Mouse (Mus musculus) thymus, adult 2 months (tissue): ENCODE results near the gene Lamtor4.

ENCODE experiments used
- CTCF ChIP-seq: fragments of 200-500 bp; IDR thresholded peaks from 2 replicates; pipeline ENCODE4 v1.5.1; 2012; ENCODE audit warnings: mild to moderate bottlenecking, control low read depth, low read length, moderate library complexity, borderline replicate concordance; ENCODE audit not compliant: control insufficient read depth, poor library complexity, insufficient read depth; ENCODE audit errors: extremely low read depth
- POLR2A ChIP-seq: fragments of 200-500 bp; IDR thresholded peaks from 2 replicates; pipeline ENCODE4 v1.6.1; 2012; ENCODE audit warnings: mild to moderate bottlenecking, low read length, control low read depth, moderate library complexity; ENCODE audit not compliant: control insufficient read depth, poor library complexity, insufficient read depth; ENCODE audit errors: extremely low read depth

DNA sequence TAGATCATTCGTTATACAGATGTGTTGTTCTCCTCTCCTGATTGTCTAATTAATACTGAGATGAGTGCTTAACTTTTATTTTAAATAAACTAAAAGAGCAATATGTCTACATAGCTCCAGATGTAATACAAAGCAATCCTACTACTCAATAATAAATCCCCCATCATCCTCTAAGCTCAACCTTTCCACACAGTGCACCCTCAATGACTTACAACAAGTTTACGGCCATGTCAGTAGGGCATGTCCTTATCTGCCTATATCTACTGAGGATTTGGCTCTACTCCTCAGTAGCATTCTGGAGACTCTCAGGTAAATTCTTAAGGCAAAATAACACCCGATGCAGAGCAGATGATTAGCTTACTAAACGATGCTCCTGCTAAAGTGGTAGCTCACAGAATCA is 47.4 kb upstream of the Lamtor4 start:
- TF ChIP-seq CTCF (no peak), POLR2A (no peak)
